Mouse (Mus musculus) bone marrow macrophage, adult 2 months (primary cell): ENCODE data around the gene Lcor.

ENCODE experiments used
- CTCF ChIP-seq: IDR thresholded peaks from 2 replicates; pipeline ENCODE4 v1.5.1; 2012; ENCODE audit warnings: low read depth, mild to moderate bottlenecking, low read length, moderate library complexity
- POLR2A ChIP-seq: IDR thresholded peaks from 2 replicates; pipeline ENCODE4 v1.6.1; 2012; ENCODE audit warnings: mild to moderate bottlenecking, low read depth, low read length, borderline replicate concordance

DNA sequence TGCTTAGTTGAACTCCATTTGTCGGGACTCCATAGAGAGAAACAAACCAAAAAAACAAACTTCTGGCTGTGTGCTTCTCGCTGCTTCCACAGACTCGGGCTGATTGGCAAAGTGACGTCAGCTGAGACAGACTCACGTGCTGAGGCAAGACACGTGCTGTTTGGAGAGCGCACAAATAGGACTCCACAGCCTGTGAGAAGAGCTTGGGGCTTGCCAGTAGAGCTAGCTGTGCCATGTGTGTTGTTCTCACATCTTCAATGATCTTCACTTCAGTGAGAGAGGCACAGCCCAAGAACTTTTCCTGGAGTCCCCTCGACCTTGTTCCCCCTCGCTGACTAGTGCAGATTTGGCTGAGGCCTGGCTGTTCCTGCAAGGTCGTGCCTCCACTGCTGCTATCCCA, 47.1 kb upstream of the Lcor start:
- no peak for TF ChIP-seq CTCF
- TF ChIP-seq POLR2A, result no peak
